Mouse (Mus musculus) lung, postnatal 0 days (tissue): ENCODE results near the gene Pi4ka.

ENCODE experiments used
- CTCF ChIP-seq: IDR thresholded peaks from 2 replicates; pipeline ENCODE4 v1.5.1; 2016; ENCODE audit warnings: antibody characterized with exemption, mild to moderate bottlenecking
- EP300 ChIP-seq: IDR thresholded peaks from 2 replicates; pipeline ENCODE4 v1.6.1; 2016; ENCODE audit warnings: antibody characterized with exemption, mild to moderate bottlenecking, control low read depth

GRCm38 (mm10) chr16:17331855-17332254 lies 74.3 kb downstream of the Pi4ka start:
- TF ChIP-seq CTCF (no peak), EP300 (no peak)
